Mouse (Mus musculus): Measurements from ENCODE around the gene Etnk2. TPM values are rescaled to one million over a fixed set of nuclear protein-coding genes. Genes with fewer than 3 reads are reported as not detected.
"Not testable (repeated sequence)": the region's sequence is repeated elsewhere in the genome, so short reads cannot be mapped to it uniquely, and the experiment has no call there.

Gene Etnk2
- polyA plus RNA-seq, 1 experiment from 2014 or later: 21.9 TPM

- peak overlapping the region; percentile 52 for H3K27ac ChIP-seq
- WGBS: 23% methylated on average over 3 of the region's 3 CpGs
- peak overlapping the region; percentile 1; the same call in 1 of the 2 replicates for H3K4me2 ChIP-seq
- no peak overlapping the region for H3K9ac ChIP-seq
- no peaks in the 10 kb centered on the region for H3K9me3 ChIP-seq
- H3K4me3 ChIP-seq: no peak overlapping the region
- H3K36me3 ChIP-seq (replicated peaks): no peaks in the 10 kb centered on the region
- ATAC-seq (replicated peaks): peak; percentile 84
- no peaks in the 10 kb centered on the region for H3K27me3 ChIP-seq (replicated peaks)
- peaks cover 32% of the 10 kb centered on the region for H3K4me1 ChIP-seq
These were observed 32.2 kb upstream of the Etnk2 start for GRCm38 (mm10) chr1:133331142-133331541.

GRCm38 (mm10) chr1:133332656-133333430 lies 30.5 kb upstream of the Etnk2 start:
- H3K4me1 ChIP-seq: peaks cover 32% of the 10 kb centered on the region
- no peaks in the 10 kb centered on the region for H3K27me3 ChIP-seq (replicated peaks)
- no peaks in the 10 kb centered on the region for H3K36me3 ChIP-seq (replicated peaks)
- 89% methylated on average over 11 of the region's 11 CpGs for WGBS
- no peak overlapping the region for H3K4me2 ChIP-seq
- ATAC-seq (replicated peaks): no peak
- no peak overlapping the region for H3K27ac ChIP-seq
- H3K9me3 ChIP-seq: no peaks in the 10 kb centered on the region
- no peak overlapping the region for H3K4me3 ChIP-seq
- H3K9ac ChIP-seq: no peak overlapping the region

- H3K4me1 ChIP-seq: peaks cover 23% of the 10 kb centered on the region
- no peak overlapping the region for H3K27ac ChIP-seq
- 32% methylated on average over 6 of the region's 6 CpGs for WGBS
- H3K4me2 ChIP-seq: no peak overlapping the region
- no peak overlapping the region for H3K4me3 ChIP-seq
- no peaks in the 10 kb centered on the region for H3K36me3 ChIP-seq (replicated peaks)
- H3K9ac ChIP-seq: no peak overlapping the region
- no peaks in the 10 kb centered on the region for H3K27me3 ChIP-seq (replicated peaks)
- ATAC-seq (replicated peaks): no peak
- H3K9me3 ChIP-seq: no peaks in the 10 kb centered on the region
These were observed 29.4 kb upstream of the Etnk2 start for GRCm38 (mm10) chr1:133333937-133334336.

- H3K27ac ChIP-seq; H3K27me3 ChIP-seq (replicated peaks); H3K4me1 ChIP-seq; H3K9ac ChIP-seq; H3K4me3 ChIP-seq; H3K36me3 ChIP-seq (replicated peaks); H3K4me2 ChIP-seq; H3K9me3 ChIP-seq; ATAC-seq (replicated peaks): not testable (repeated sequence)
- WGBS: 67% methylated on average over 1 of the region's 1 CpGs
These were observed 23.0 kb upstream of the Etnk2 start for GRCm38 (mm10) chr1:133340403-133340802.

- Histone ChIP-seq H3K4me1 (no peaks in the 10 kb centered on the region), H3K27ac (no peak overlapping the region), H3K36me3 (replicated peaks) (no peaks in the 10 kb centered on the region), H3K9ac (no peak overlapping the region), H3K9me3 (no peaks in the 10 kb centered on the region), H3K27me3 (replicated peaks) (no peaks in the 10 kb centered on the region), H3K4me3 (no peak overlapping the region), H3K4me2 (no peak overlapping the region)
- WGBS: 91% methylated on average over 2 of the region's 2 CpGs
- no peak for ATAC-seq (replicated peaks)
These were observed 19.0 kb upstream of the Etnk2 start for GRCm38 (mm10) chr1:133344357-133344756.

GRCm38 (mm10) chr1:133346531-133346930 lies 16.8 kb upstream of the Etnk2 start:
- Histone ChIP-seq H3K4me2 (no peak overlapping the region), H3K27me3 (replicated peaks) (no peaks in the 10 kb centered on the region), H3K4me1 (peaks cover 4% of the 10 kb centered on the region; the same call in 1 of the 2 replicates), H3K36me3 (replicated peaks) (no peaks in the 10 kb centered on the region), H3K27ac (no peak overlapping the region), H3K4me3 (no peak overlapping the region), H3K9ac (no peak overlapping the region), H3K9me3 (no peaks in the 10 kb centered on the region)
- WGBS: 85% methylated on average over 9 of the region's 9 CpGs
- ATAC-seq (replicated peaks): no peak

GRCm38 (mm10) chr1:133347226-133347625 lies 16.1 kb upstream of the Etnk2 start:
- Histone ChIP-seq H3K27ac (no peak overlapping the region), H3K4me1 (peaks cover 11% of the 10 kb centered on the region), H3K9me3 (no peaks in the 10 kb centered on the region), H3K4me2 (no peak overlapping the region), H3K4me3 (no peak overlapping the region), H3K27me3 (replicated peaks) (no peaks in the 10 kb centered on the region), H3K36me3 (replicated peaks) (no peaks in the 10 kb centered on the region), H3K9ac (no peak overlapping the region; the same call in 1 of the 2 replicates)
- ATAC-seq (replicated peaks): no peak
- 76% methylated on average over 3 of the region's 3 CpGs for WGBS

- Histone ChIP-seq H3K36me3 (replicated peaks) (no peaks in the 10 kb centered on the region), H3K4me1 (peaks cover 11% of the 10 kb centered on the region), H3K4me3 (no peak overlapping the region), H3K27me3 (replicated peaks) (no peaks in the 10 kb centered on the region), H3K9me3 (no peaks in the 10 kb centered on the region), H3K9ac (no peak overlapping the region), H3K27ac (no peak overlapping the region), H3K4me2 (no peak overlapping the region)
- no peak for ATAC-seq (replicated peaks)
- 85% methylated on average over 11 of the region's 11 CpGs for WGBS
These were observed 15.5 kb upstream of the Etnk2 start for GRCm38 (mm10) chr1:133347693-133348520.

GRCm38 (mm10) chr1:133350210-133350609 lies 13.2 kb upstream of the Etnk2 start, which contains the start of gene Ren1:
TSS of gene Ren1 (plus strand) at chr1:133350510.
- ATAC-seq (replicated peaks): no peak

GRCm38 (mm10) chr1:133351762-133352161 lies 11.6 kb upstream of the Etnk2 start:
- Histone ChIP-seq H3K27ac (no peak overlapping the region), H3K4me2 (no peak overlapping the region), H3K4me3 (no peak overlapping the region), H3K27me3 (replicated peaks) (no peaks in the 10 kb centered on the region), H3K4me1 (peaks cover 14% of the 10 kb centered on the region), H3K9me3 (no peaks in the 10 kb centered on the region), H3K36me3 (replicated peaks) (no peaks in the 10 kb centered on the region), H3K9ac (no peak overlapping the region)
- WGBS: 27% methylated on average over 9 of the region's 9 CpGs
- no peak for ATAC-seq (replicated peaks)

More at GRCm38 (mm10) chr1:133350210-133350609, 13.2 kb upstream of the Etnk2 start, which contains the start of gene Ren1:
- H3K9ac ChIP-seq: no peak within 1 kb of the TSS
- no peak within 1 kb of the TSS for H3K4me2 ChIP-seq
- 86% methylated on average over 1 of the region's 1 CpGs for WGBS
- H3K4me1 ChIP-seq: peaks cover 14% of the 10 kb centered on the region
- H3K36me3 ChIP-seq (replicated peaks): no peaks in the 10 kb centered on the region
- H3K27ac ChIP-seq: no peak within 1 kb of the TSS
- H3K9me3 ChIP-seq: no peaks in the 10 kb centered on the region
- no peaks in the 10 kb centered on the region for H3K27me3 ChIP-seq (replicated peaks)
- H3K4me3 ChIP-seq: no peak within 1 kb of the TSS

GRCm38 (mm10) chr1:133353371-133353809 lies 10.0 kb upstream of the Etnk2 start:
- Histone ChIP-seq H3K27me3 (replicated peaks) (no peaks in the 10 kb centered on the region), H3K4me2 (no peak overlapping the region), H3K4me1 (peaks cover 14% of the 10 kb centered on the region), H3K9ac (no peak overlapping the region), H3K27ac (no peak overlapping the region), H3K36me3 (replicated peaks) (no peaks in the 10 kb centered on the region), H3K9me3 (no peaks in the 10 kb centered on the region), H3K4me3 (no peak overlapping the region)
- peak; percentile 48 for ATAC-seq (replicated peaks)
- 37% methylated on average over 12 of the region's 12 CpGs for WGBS

- H3K4me3 ChIP-seq: no peak overlapping the region
- no peaks in the 10 kb centered on the region for H3K36me3 ChIP-seq (replicated peaks)
- H3K9me3 ChIP-seq: no peaks in the 10 kb centered on the region
- peaks cover 14% of the 10 kb centered on the region for H3K4me1 ChIP-seq
- no peak for ATAC-seq (replicated peaks)
- WGBS: 50% methylated on average over 5 of the region's 5 CpGs
- no peaks in the 10 kb centered on the region for H3K27me3 ChIP-seq (replicated peaks)
- no peak overlapping the region for H3K4me2 ChIP-seq
- H3K9ac ChIP-seq: no peak overlapping the region
- H3K27ac ChIP-seq: no peak overlapping the region
These were observed 7.9 kb upstream of the Etnk2 start for GRCm38 (mm10) chr1:133355469-133355868.
